Mouse (Mus musculus): Measurements from ENCODE around the gene Prx.
"Not testable (repeated sequence)": the region's sequence is repeated elsewhere in the genome, so short reads cannot be mapped to it uniquely, and the experiment has no call there.

Prx gene

DNA sequence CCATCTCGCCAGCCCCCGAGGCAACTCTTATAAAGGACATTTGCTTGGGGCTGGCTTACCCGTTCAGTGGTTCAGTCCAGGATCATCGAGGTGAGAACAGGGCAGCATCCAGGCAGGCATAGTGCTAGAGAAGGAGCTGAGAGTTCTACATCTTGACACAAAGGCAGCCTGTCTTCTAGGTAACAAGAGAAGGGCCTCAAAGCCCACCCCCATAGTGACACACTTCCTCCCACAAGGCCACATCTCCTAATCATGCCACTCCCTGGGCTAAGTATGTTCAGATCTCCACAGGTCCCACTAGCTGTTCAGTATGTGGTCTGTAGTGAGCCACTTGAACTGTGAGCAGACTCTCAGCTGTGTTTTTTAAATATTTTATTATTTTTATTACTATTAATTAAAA lies 15.3 kb upstream of the Prx start:
- no peak for DNase-seq (ENCODE audit: low spot score in 2 of 2)

DNA sequence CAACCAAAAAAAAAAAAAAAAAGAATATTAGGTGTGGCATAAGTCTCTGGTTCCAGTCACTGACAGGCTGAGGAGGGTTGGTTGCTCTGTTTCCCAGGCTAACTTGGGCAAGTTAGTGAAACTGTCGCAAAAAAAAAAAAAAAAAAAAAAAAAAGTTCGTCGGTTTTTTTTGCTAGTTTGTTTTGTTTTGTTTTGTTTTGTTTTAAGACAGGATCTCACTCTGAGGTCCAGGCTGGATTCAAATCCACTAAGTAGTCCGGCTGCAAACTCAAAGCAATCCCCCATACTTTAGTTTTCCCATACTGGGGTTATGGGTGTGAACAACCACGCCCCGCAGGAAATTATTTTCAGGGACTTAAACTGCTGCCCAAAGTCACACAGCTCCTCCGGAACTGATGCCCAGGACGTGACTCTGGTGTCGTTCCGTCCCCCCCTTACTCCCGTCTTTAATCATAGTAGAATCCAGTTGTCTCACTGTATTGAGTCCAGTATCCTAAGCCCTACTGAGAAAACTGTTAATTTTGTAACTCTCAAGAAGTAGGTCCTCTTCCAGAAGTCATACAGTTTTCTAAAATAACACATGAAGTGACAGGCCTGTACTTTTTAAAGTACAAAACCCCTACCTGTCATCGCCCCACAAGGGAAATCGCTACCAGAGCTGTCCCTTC lies 12.9 kb upstream of the Prx start:
- no peak for DNase-seq (ENCODE audit: low spot score in 2 of 2)

DNA sequence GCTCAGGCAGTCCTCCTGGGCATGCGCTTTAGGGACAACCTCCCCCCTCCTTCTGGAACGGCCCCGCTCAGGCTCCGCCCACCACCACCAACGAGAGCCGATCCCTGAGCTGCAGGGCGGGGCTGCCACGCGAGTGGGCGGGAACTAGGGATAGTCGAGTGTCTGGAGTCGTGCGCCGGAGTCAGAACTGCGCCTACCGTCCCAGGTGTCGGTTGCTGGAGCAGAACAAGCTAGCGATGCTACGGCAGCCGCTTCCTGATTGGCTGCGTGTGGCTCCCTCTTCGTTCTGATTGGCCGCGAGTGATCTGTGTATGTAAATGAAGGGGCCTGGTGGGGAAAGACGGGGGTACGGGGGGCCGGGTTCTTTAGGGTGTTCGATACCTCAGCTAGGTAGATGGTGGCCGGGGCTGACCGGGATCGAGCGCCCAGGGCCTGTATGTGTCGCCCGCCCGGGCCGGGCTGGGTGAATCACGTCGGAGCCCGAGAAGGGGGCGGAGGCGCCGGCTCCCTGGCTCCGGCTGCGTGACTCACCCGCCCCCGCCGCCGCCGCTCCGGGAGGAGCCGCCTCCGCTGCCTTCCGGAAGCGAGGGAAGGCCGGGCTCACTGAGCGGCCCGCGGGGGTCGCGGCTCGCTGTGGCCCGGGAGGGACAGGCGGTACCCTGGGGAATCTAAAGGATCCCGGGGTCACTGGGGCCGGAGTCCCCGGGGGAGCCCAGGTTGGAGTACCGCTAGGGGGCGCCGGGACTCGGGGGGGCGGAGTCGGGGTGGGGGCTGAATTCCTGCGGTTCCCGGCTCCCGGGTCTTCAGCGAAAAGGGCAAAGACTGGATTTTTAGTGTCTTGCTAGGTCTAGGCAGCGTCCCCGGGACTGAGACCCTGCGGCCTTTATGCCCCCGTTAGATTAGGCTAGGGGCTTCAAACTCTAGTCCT lies 12.1 kb upstream of the Prx start, which contains the start of gene Sertad1:
Gene Sertad1 (plus strand): TSS at position 141 of the 928 bp plus-strand sequence.
- peak; percentile 99 to 100 for DNase-seq (ENCODE audit: low spot score in 2 of 2)

DNA sequence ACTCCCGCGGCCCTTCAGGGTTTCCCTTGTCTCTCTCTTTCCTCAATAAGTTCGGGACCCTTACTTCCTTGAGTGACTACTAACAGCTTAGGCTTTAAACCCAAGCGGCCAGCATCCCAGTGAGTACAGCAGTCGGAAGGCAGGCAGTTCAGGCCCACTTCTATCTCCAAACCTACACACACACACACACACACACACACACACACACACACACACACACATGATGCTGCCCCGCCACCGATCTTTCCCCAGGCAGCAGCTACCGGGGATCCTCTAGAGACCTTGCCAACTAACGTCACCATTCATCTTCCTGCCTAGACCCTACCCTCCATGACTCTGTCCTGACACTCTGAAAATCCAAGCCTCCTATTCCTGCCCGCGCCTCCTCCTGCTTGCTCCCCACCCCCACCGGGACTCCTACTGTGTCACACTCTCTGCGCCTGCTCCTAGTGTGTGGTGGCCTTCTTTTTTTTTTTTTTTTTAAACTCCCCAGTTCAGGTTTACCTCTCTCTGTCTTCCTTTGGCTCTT lies 11.3 kb upstream of the Prx start:
- peak in 1 of 2 experiments; percentile 59 for DNase-seq (ENCODE audit: low spot score in 2 of 2)

DNA sequence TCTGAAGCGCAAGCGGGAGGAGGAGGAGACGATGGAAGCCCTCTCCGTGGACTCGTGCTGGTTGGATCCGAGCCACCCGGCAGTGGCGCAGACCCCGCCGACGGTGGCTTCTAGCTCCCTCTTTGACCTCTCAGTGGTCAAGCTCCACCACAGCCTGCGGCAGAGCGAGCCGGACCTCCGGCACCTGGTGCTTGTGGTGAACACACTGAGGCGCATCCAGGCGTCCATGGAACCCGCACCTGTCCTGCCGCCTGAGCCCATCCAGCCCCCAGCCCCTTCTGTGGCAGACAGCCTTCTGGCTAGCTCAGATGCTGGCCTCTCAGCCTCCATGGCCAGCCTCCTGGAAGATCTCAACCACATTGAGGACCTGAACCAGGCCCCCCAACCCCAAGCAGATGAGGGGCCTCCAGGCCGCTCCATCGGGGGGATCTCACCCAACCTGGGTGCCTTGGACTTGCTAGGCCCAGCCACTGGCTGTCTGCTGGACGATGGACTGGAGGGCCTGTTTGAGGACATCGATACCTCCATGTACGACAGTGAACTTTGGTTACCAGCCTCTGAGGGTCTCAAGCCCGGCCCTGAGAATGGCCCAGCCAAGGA lies 9.8 kb upstream of the Prx start:
- DNase-seq (ENCODE audit: low spot score in 2 of 2) = no peak

DNA sequence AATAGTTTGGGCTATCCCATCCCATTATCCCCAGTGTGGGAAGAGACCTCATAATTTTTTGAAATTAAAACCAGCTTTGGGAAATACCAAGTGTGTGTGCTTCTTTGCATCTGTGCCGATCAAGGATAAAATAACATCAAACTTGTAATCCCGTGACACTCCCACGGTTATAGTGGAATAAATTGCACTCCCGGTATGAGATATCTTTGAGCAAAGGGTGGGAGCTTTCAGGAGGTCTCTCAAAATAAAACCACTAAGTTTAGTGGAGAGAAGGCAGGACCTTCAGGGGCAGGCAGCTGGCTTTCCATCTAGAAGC lies 8.9 kb upstream of the Prx start:
- no peak for DNase-seq (ENCODE audit: low spot score in 2 of 2)

DNA sequence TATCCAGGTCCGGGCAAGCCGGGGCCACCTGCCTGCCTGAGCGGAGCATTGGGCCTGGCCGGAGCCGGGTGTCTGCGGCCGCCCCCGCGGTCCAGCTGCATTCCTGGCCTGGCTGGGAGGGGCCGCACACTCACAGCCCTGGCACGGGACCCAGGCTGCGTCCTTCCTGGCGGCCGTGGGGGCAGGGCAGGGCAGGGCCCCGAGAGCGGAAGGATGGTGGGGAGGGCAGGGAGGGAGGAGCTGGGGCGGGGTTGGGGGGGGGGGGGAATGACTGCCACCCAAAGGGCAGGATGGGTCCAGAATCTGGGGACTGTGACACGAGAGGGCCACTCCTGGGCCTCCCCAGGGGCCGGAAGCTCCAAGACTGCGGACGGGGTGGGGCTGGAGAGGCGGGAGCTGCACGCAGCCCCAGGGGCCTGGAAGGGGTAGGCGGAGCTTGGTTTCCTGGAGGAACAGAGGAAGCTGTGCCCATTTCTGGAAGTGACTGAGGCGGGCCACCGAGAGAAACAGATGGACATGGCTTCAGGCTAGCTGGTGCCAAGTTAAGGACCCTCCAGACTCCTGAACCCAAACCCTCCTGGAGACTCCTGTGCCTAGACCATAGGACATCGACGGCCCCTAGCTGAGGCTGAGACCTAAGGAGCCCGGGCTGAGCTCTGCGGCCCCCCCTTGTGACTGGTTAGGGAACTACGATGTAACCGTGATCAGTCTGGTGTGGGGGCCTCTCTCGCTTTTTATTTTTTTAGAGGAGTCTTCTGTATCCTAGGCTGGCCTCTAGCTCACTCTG lies 8.4 kb upstream of the Prx start:
- DNase-seq (ENCODE audit: low spot score in 2 of 2) = peak; percentile 67 to 86

DNA sequence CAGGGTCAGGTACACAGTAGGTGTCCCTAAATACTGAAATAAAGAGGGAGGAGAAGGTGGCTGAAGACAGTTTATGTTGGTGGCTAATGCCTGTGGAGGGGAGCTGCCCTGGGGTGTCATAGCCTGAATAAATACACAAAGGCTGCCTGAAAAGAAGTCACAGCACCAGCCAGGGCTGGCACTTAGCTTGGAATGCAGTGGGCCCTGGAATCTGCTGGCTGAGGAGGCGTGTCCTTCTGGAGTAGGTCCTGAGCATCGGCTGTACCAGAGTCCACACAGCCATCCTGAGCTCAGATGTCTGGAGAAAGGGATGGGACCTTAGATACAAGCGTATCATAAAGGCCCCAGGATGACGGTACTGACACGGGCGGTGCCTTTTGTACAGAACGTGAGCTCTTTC lies 7.3 kb upstream of the Prx start:
- DNase-seq (ENCODE audit: low spot score in 2 of 2) = no peak

DNA sequence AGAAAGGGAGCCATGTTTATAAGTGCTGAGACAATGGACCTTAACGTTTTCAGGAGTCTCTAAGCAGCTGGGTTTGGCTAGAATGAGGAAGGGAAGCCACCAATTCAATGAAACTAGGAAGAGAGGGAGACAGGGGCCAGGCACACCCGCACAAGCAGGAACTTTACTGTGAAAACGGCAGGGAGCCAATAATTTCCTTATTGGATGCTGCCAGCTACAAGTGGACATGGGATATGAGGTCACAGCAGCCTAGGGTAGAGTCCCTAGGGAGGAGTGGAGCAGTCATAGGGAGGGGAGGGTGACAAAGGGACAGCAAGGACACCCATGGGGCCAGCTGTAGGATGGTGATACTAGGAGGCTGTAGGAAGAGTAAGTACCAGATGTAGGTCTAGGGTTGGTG lies 6.1 kb upstream of the Prx start:
- no peak for DNase-seq (ENCODE audit: low spot score in 2 of 2)

DNA sequence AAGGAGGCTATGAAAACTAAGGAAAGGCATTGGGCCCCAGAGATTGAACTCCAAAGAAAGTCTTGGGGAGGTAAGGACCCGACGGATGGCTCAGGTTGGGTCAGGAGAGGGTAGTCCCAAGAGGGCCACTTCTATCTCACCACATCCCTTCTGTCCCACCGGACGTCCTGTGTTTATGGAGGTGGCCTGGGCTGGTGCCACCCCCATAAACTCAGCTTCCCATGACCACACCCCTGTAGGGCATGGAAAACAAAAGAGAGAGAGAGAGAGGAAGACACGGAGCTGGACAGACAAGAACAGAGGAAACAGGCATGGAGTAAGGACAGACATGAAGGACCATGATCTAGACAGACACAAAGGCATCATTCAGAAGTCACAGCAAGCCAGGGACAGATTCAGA lies 5.7 kb upstream of the Prx start:
- no peak for DNase-seq (ENCODE audit: low spot score in 2 of 2)

DNA sequence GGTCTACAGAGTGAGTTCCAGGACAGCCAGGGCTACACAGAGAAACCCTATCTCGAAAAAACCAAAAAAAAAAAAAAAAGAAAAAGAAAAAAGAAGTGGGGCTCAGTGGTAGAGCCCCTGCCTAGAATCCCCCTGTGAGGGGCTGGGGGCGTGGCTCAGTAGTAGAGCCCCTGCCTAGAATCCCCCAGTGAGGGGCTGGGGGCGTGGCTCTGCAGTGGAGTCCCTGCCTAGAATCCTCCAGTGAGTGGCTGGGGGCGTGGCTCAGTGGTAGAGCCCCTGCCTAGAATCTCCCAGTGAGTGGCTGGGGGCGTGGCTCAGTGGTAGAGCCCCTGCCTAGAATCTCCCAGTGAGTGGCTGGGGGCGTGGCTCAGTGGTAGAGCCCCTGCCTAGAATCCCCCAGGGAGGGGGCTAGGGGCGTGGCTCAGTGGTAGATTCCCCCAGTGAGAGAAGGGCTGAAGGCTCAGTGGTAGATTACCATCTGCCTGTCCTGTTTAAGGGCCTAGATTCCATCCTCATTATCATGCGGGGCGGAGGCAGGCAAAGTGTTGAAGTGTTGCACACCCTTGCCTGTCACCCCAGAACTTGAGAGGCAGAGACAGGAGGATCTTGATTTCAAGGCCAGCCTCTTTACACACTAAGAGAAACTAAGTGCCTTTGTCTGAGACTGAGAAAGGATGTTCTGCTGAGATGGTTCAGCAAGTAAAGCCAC lies 4.3 kb upstream of the Prx start:
- DNase-seq (ENCODE audit: low spot score in 2 of 2) = not testable (repeated sequence)

DNA sequence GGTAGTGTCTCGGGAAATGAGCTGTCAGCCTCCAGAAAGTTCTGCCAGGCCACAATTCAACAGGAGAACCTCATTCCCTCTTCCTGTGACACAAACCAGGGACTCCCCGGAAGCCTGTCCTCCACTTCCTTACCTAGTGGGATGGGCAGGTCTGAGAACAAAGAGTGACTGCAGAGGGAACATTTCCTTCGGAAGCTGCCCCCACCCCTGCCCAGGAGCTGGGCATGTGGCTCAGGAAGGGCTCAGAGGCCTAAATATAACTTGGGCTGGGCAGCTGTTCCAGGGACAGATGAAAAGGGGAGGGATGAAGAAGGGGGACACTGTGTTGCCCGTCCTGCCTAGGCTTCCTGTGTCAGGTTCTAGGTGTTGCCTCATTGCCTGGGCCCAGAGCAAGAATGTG lies 2.5 kb downstream of the Prx start:
- DNase-seq (ENCODE audit: low spot score in 2 of 2) = no peak

DNA sequence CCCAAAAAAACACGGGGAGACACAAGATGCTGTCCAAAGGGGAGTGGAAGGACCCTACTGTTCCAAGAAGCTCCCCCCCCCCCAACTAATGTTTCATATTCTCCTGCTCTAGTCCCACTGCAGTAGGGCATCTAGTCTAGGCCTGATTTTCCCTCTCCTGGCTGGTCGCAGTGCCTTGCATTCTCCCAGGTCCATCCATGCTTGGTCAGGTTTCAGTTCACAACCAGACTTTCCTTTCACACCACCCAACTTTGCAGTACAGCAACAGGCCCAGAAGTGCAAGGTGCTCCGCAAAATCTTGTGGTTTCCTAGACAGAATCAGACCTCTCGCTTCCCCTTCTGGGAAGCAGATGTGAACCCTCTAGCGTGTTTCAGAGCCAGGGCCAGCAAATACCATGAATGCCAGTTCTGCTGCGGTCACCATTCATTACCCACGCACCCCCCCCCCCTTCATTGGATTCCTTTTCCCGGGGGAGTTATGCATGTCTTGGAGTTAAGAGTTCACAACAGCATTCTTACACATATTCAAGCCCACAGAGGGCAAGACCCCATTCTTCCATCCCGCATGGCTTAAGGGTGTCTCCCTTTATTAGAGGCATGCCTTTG lies 7.7 kb downstream of the Prx start:
- DNase-seq (ENCODE audit: low spot score in 2 of 2) = no peak

DNA sequence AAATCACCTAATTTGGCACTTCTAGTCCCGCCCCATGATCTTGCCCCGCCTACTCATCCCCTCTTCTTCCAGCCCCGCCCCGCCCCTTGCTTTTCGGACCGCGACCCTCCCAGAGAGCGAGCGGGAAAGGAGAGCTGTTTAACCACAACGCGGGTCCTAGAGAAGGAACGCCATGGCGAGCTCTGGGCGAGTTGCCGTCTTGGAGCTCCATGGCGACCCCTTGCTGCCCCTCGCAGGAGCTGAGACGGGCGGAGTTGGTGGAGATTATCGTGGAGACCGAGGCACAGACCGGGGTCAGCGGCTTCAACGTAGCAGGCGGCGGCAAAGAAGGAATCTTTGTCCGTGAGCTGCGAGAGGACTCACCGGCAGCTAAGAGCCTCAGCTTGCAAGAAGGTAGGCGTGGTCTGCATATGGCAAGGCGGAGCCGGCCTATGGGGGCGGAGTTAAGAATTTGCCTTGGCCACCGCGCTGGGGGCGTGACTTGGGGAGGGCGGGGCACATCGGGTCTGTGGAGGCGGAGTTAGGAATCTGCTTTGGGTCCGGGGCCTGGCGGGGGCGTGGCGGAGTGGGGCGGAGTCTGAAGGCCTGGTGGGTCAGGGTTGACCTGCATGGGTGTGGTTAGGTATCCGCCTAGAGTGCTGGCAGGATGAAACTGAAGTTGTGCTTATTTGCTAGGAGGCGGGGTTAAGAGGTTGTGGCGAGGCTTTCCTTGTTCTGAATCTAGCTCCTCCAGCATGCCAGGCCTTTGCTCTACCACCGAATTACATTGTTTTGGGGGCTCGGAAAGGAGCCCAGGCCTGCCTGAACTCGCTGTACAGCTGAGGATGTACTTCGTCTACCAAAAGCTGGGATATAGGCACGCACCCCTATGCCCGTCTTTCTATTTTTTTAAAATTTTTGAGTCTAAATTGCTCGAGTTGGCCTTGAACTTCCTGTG lies 8.9 kb downstream of the Prx start:
- peak; percentile 79 to 94 for DNase-seq (ENCODE audit: low spot score in 2 of 2)

DNA sequence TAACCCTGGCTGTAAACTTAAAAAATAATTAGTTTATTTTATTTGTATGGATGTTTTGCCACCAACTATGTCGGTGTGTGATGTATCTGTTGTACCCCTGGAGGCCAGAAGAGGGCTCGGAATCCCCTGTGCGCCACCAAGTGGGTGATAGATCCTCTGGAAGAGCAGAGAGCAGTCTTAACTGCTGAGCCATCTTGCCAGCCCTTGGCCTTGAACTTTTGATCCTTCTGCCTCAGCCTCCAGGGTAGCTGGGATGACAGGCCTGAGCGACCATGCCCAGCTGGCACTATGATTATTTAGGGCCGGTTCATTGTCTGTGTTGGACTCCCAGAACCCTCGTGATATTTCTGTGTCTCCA lies 9.5 kb downstream of the Prx start:
- peak in 1 of 2 experiments; percentile 56 for DNase-seq (ENCODE audit: low spot score in 2 of 2)

DNA sequence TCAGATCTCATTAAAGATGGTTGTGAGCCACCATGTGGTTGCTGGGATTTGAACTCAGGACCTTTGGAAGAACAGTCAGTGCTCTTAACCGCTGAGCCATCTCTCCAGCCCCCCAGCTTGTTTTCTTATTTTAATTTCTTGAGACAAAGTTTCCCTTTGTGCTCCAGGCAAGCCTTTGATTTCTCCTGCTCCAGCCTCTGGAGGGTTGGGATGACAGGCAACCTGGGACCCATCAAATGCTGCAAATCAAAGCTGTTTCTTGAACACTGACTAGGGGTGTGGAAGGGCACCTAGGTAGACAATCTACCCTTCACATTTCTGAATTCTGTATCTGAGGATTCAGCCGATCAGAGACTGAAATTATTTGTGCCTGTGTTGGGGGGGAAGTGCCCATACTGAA lies 11.7 kb downstream of the Prx start:
- DNase-seq (ENCODE audit: low spot score in 2 of 2) = no peak

DNA sequence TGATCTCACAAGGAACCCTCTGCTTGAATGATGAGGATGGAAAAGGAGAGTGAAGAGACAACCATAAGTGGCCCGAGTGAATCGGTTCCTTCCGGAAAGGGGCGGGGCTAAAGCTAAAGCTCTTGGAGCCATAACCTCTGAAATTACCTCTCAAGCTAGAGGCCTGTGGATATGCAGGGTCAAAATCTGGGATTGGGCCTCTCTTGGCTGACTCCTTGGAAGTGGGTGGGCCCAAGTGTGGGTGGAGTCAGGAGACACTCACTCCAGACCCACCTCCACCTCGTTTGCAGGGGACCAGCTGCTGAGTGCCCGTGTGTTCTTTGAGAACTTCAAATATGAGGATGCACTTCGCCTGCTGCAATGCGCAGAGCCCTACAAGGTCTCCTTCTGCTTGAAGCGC lies 15.8 kb downstream of the Prx start:
- DNase-seq (ENCODE audit: low spot score in 2 of 2) = no peak

DNA sequence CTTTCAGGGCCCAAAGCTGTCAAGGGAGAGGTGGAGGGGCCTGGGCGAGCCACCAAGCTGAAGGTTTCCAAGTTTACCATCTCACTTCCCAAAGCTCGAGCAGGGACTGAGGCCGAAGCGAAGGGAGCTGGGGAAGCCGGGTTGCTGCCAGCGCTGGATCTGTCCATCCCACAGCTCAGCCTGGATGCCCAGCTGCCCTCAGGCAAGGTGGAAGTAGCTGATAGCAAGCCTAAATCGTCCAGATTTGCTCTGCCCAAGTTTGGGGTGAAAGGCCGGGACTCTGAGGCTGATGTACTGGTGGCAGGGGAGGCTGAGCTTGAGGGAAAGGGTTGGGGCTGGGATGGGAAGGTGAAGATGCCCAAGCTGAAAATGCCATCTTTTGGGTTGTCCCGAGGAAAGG lies 19.2 kb downstream of the Prx start:
- no peak for DNase-seq (ENCODE audit: low spot score in 2 of 2)

DNA sequence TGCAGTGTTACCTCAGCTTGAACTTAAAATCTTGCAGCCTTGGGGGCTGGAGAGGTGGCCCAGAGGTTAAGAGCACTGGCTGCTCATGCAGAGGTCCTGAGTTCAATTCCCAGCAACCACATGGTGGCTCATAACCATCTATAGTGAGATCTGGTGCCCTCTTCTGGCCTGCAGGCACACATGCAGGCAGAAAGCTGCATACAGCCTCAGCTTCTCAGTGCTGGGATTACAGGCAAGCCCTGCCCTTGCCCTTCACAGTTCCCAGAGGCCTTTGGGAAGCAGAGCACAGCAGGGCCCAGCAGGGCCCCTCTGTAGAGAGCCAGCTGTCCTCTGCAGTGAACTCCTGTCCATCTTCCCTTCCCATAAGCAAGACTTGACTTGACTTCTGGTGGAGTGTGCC lies 21.0 kb downstream of the Prx start:
- no peak for DNase-seq (ENCODE audit: low spot score in 2 of 2)

DNA sequence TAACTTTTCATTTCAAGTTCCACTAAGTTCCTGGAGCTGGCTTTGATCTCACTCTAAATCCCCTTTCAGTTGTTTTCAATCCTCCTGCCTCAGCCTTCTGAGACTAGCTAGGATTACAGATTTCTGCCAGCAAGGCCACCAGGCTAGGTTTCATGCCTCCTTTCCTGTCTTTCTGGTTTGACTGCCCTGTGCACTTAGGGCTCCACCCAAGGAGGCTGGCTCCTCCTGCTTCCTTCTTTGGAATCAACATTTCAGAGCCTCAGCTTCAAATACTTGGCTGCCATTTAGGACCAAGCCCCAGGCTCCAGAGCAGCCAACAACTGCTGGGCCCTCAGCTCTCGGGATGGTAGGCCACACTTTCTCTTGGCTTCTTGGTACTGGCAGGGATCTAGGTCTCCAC lies 21.5 kb downstream of the Prx start:
- no peak for DNase-seq (ENCODE audit: low spot score in 2 of 2)
